In the genomic region with DNA sequence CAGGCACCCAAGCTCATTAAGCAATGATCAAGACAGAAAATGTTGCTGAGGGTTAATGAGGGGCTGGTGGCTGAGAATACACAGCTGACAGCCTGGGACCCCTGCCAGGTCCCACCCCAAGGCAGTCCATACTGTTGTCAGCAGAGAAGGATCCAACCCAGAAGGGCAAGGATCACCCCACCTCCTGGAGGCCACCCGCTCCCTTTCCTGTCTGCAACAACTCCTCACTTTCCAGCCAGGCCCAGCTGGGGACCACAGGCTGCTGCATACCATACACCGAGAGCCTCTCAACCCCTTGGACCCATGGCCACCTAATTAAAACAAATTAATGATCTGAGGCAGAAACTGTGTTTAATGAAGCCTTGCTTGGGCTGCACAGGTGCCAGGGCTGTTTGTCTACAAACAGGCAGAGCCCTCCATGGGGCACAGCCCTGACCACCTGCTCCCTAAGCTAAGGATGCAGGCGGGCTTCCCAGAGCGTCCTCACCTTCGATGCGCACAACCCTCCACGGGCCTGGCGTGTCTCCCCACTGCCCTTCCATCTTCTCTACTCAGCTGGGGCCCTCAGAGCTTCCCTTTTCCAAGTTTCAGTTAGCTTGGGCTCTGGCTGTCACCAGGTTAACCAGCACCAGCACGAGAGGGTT, we compare ENCODE assay signal across 10 mouse cellular contexts. TPM values are rescaled to one million over a fixed set of nuclear protein-coding genes. Genes with fewer than 3 reads are reported as not detected.
DNase-seq lines count a peak whose midpoint lies in the region; ATAC-seq lines count a peak whose summit lies in the region.
"Had no signal": no experiment of that assay in that cellular context is flagged by ENCODE, and none has a peak within 500 bp of the region (broad histone marks: within the 10 kb centered on the region; RNA-seq: fewer than 3 reads in every experiment).

No protein-coding gene starts in this region.

- WGBS in kidney, embryonic 15.5 days, result 52% methylated on average over 9 of the region's 9 CpGs
- 42% methylated on average over 9 of the region's 9 CpGs for WGBS in forebrain, embryonic 13.5 days

- no peak overlapping the region for H3K4me2 ChIP-seq in kidney, embryonic 15.5 days
- no peak overlapping the region for H3K4me2 ChIP-seq in forebrain, embryonic 13.5 days

- H3K9ac ChIP-seq in kidney, embryonic 15.5 days, result no peak overlapping the region
- H3K9ac ChIP-seq in forebrain, embryonic 13.5 days, result no peak overlapping the region

- no peaks in the 10 kb centered on the region for H3K36me3 ChIP-seq in kidney, embryonic 15.5 days
- H3K36me3 ChIP-seq in forebrain, embryonic 13.5 days (ENCODE audit: poor library complexity, severe bottlenecking), result no peaks in the 10 kb centered on the region
- H3K36me3 ChIP-seq: heart, embryonic 10.5 days had no signal

- no peaks in the 10 kb centered on the region for H3K9me3 ChIP-seq in kidney, embryonic 15.5 days (replicated peaks)
- no peaks in the 10 kb centered on the region for H3K9me3 ChIP-seq in forebrain, embryonic 13.5 days (replicated peaks)
- H3K9me3 ChIP-seq: heart, embryonic 10.5 days had no signal

- no peak overlapping the region for H3K27ac ChIP-seq in kidney, embryonic 15.5 days
- 0 out of 2 replicates have a peak overlapping the region, but pooled peaks have one; percentile 19 for H3K27ac ChIP-seq in forebrain, embryonic 13.5 days
- H3K27ac ChIP-seq: heart, embryonic 10.5 days had no signal

- H3K4me3 ChIP-seq in kidney, embryonic 15.5 days (replicated peaks), result no peak overlapping the region
- no peak overlapping the region for H3K4me3 ChIP-seq in forebrain, embryonic 13.5 days
- H3K4me3 ChIP-seq: heart, embryonic 10.5 days had no signal

- no peak for DNase-seq in kidney, adult 8-10 months
- DNase-seq in MN1 (ENCODE audit: low spot score), result peak; percentile 7
- peak; percentile 14 to 43 for DNase-seq in kidney, postnatal 25 days
- DNase-seq in right cerebral cortex, adult 2 months (ENCODE audit: low spot score in 2 of 2), result no peak
- no peak for DNase-seq in left cerebral cortex, postnatal 25 days (ENCODE audit: low spot score in 2 of 2)
- no peak for DNase-seq in layer of hippocampus, adult 11-12 months (ENCODE audit: low spot score)
- DNase-seq: liver had no signal

- H3K4me1 ChIP-seq in kidney, embryonic 15.5 days, result peaks cover 20% of the 10 kb centered on the region
- peaks cover 20% of the 10 kb centered on the region for H3K4me1 ChIP-seq in forebrain, embryonic 13.5 days
- H3K4me1 ChIP-seq: heart, embryonic 10.5 days had no signal

- H3K27me3 ChIP-seq in kidney, embryonic 15.5 days, result 0 out of 2 replicates have a peak, but pooled peaks cover 7% of the 10 kb centered on the region
- no peaks in the 10 kb centered on the region for H3K27me3 ChIP-seq in forebrain, embryonic 13.5 days

- peak; percentile 91 for ATAC-seq in kidney, embryonic 15.5 days (replicated peaks; ENCODE audit: low FRiP score)
- peak; percentile 95 for ATAC-seq in forebrain, embryonic 13.5 days

- intact Hi-C loops in left cerebral cortex, postnatal 25 days (cut with DNase I), result no loop called here

RNA-seq across cellular contexts. Expression of a gene that starts 53.4 kb away (rescaled TPM):
- 30.9 and 32.0 TPM in 2 replicates for polyA plus RNA-seq in kidney, embryonic 15.5 days (2015; fragmentation: Nextera tagmentation; extraction: Ambion mirVana)
- polyA plus RNA-seq in forebrain, embryonic 13.5 days (2015; fragmentation: Nextera tagmentation; extraction: Ambion mirVana), result 57.4 and 65.5 TPM in 2 replicates
- total RNA-seq in left cerebral cortex, postnatal 25 days (2021), result 1 to 10 TPM; 7.2 to 7.7 TPM

Comparison
In these comparisons a context has a peak if more than half of its experiments do, and no peak if none do; other contexts are left out.
1. DNase-seq: peak in MN1 (single experiment) and kidney, postnatal 25 days (2 of 2); none in kidney, adult 8-10 months (0 of 2), right cerebral cortex, adult 2 months (0 of 2), left cerebral cortex, postnatal 25 days (0 of 2) and layer of hippocampus, adult 11-12 months (single experiment).